Mouse (Mus musculus): ENCODE measurements around the gene Cd300lf. TPM values are rescaled to one million over a fixed set of nuclear protein-coding genes. Genes with fewer than 3 reads are reported as not detected.

The Cd300lf gene
- polyA plus RNA-seq, 1 experiment from 2014 or later, result 0.22 TPM

- 57% methylated on average over 6 of the region's 6 CpGs for WGBS
- H3K9me3 ChIP-seq (ENCODE audit: control insufficient read depth, low read length), result no peaks in the 10 kb centered on the region
- no peaks in the 10 kb centered on the region for H3K36me3 ChIP-seq (ENCODE audit: control insufficient read depth, insufficient read depth, low read length)
- no peak for ATAC-seq (ENCODE audit: insufficient number of reproducible peaks, insufficient read depth, low FRiP score, low read depth)
- H3K4me1 ChIP-seq (ENCODE audit: control insufficient read depth in 2 of 2, insufficient read depth in 2 of 2, low read length in 2 of 2), result no peaks in the 10 kb centered on the region
- no peak overlapping the region for H3K4me2 ChIP-seq (ENCODE audit: low read length)
- H3K27ac ChIP-seq (replicated peaks in 1 of 2; ENCODE audit: control insufficient read depth in 1 of 2, insufficient read depth in 1 of 2, low read depth in 2 of 2, low read length in 2 of 2), result no peak overlapping the region
- H3K27me3 ChIP-seq (ENCODE audit: control insufficient read depth, insufficient read depth, low read length), result peaks cover 19% of the 10 kb centered on the region
- H3K4me3 ChIP-seq (ENCODE audit: control insufficient read depth in 1 of 2, insufficient read depth in 1 of 2, low read depth in 1 of 2, low read length in 2 of 2), result no peak overlapping the region
- H3K9ac ChIP-seq (ENCODE audit: low read length), result no peak overlapping the region
Measured at GRCm38 (mm10) chr11:115082196-115082595, 51.6 kb downstream of the Cd300lf start.

- no peak overlapping the region for H3K27ac ChIP-seq (replicated peaks in 1 of 2; ENCODE audit: control insufficient read depth in 1 of 2, insufficient read depth in 1 of 2, low read depth in 2 of 2, low read length in 2 of 2)
- H3K27me3 ChIP-seq (ENCODE audit: control insufficient read depth, insufficient read depth, low read length), result peaks cover 19% of the 10 kb centered on the region
- no peak overlapping the region for H3K9ac ChIP-seq (ENCODE audit: low read length)
- no peaks in the 10 kb centered on the region for H3K36me3 ChIP-seq (ENCODE audit: control insufficient read depth, insufficient read depth, low read length)
- no peak for ATAC-seq (ENCODE audit: insufficient number of reproducible peaks, insufficient read depth, low FRiP score, low read depth)
- no peaks in the 10 kb centered on the region for H3K4me1 ChIP-seq (ENCODE audit: control insufficient read depth in 2 of 2, insufficient read depth in 2 of 2, low read length in 2 of 2)
- no peak overlapping the region for H3K4me3 ChIP-seq (ENCODE audit: control insufficient read depth in 1 of 2, insufficient read depth in 1 of 2, low read depth in 1 of 2, low read length in 2 of 2)
- 59% methylated on average over 3 of the region's 3 CpGs for WGBS
- H3K4me2 ChIP-seq (ENCODE audit: low read length), result no peak overlapping the region
- no peaks in the 10 kb centered on the region for H3K9me3 ChIP-seq (ENCODE audit: control insufficient read depth, low read length)
Measured at GRCm38 (mm10) chr11:115081373-115081772, 52.4 kb downstream of the Cd300lf start.

- Histone ChIP-seq H3K9me3 (ENCODE audit: control insufficient read depth, low read length) (no peaks in the 10 kb centered on the region), H3K4me3 (ENCODE audit: control insufficient read depth in 1 of 2, insufficient read depth in 1 of 2, low read depth in 1 of 2, low read length in 2 of 2) (no peak overlapping the region), H3K4me1 (ENCODE audit: control insufficient read depth in 2 of 2, insufficient read depth in 2 of 2, low read length in 2 of 2) (no peaks in the 10 kb centered on the region), H3K36me3 (ENCODE audit: control insufficient read depth, insufficient read depth, low read length) (no peaks in the 10 kb centered on the region), H3K4me2 (ENCODE audit: low read length) (no peak overlapping the region), H3K27ac (replicated peaks in 1 of 2; ENCODE audit: control insufficient read depth in 1 of 2, insufficient read depth in 1 of 2, low read depth in 2 of 2, low read length in 2 of 2) (no peak overlapping the region), H3K9ac (ENCODE audit: low read length) (no peak overlapping the region), H3K27me3 (ENCODE audit: control insufficient read depth, insufficient read depth, low read length) (peaks cover 19% of the 10 kb centered on the region)
- WGBS, result 32% methylated on average over 13 of the region's 13 CpGs
- no peak for ATAC-seq (ENCODE audit: insufficient number of reproducible peaks, insufficient read depth, low FRiP score, low read depth)
Measured at GRCm38 (mm10) chr11:115080886-115081285, 52.9 kb downstream of the Cd300lf start.

GRCm38 (mm10) chr11:115078680-115079079 lies 55.1 kb downstream of the Cd300lf start:
- Histone ChIP-seq H3K4me3 (ENCODE audit: control insufficient read depth in 1 of 2, insufficient read depth in 1 of 2, low read depth in 1 of 2, low read length in 2 of 2) (no peak overlapping the region), H3K27me3 (ENCODE audit: control insufficient read depth, insufficient read depth, low read length) (peaks cover 7% of the 10 kb centered on the region; the same call in 1 of the 2 replicates), H3K4me1 (ENCODE audit: control insufficient read depth in 2 of 2, insufficient read depth in 2 of 2, low read length in 2 of 2) (no peaks in the 10 kb centered on the region), H3K9ac (ENCODE audit: low read length) (no peak overlapping the region), H3K9me3 (ENCODE audit: control insufficient read depth, low read length) (no peaks in the 10 kb centered on the region), H3K27ac (replicated peaks in 1 of 2; ENCODE audit: control insufficient read depth in 1 of 2, insufficient read depth in 1 of 2, low read depth in 2 of 2, low read length in 2 of 2) (no peak overlapping the region), H3K36me3 (ENCODE audit: control insufficient read depth, insufficient read depth, low read length) (no peaks in the 10 kb centered on the region), H3K4me2 (ENCODE audit: low read length) (no peak overlapping the region)
- 68% methylated on average over 5 of the region's 5 CpGs for WGBS
- no peak for ATAC-seq (ENCODE audit: insufficient number of reproducible peaks, insufficient read depth, low FRiP score, low read depth)

- 93% methylated on average over 1 of the region's 1 CpGs for WGBS
- Histone ChIP-seq H3K27me3 (ENCODE audit: control insufficient read depth, insufficient read depth, low read length) (peaks cover 3% of the 10 kb centered on the region; the same call in 1 of the 2 replicates), H3K36me3 (ENCODE audit: control insufficient read depth, insufficient read depth, low read length) (no peaks in the 10 kb centered on the region), H3K9me3 (ENCODE audit: control insufficient read depth, low read length) (no peaks in the 10 kb centered on the region), H3K4me1 (ENCODE audit: control insufficient read depth in 2 of 2, insufficient read depth in 2 of 2, low read length in 2 of 2) (no peaks in the 10 kb centered on the region), H3K9ac (ENCODE audit: low read length) (no peak overlapping the region), H3K27ac (replicated peaks in 1 of 2; ENCODE audit: control insufficient read depth in 1 of 2, insufficient read depth in 1 of 2, low read depth in 2 of 2, low read length in 2 of 2) (no peak overlapping the region), H3K4me2 (ENCODE audit: low read length) (no peak overlapping the region), H3K4me3 (ENCODE audit: control insufficient read depth in 1 of 2, insufficient read depth in 1 of 2, low read depth in 1 of 2, low read length in 2 of 2) (no peak overlapping the region)
- ATAC-seq (ENCODE audit: insufficient number of reproducible peaks, insufficient read depth, low FRiP score, low read depth), result no peak
Measured at GRCm38 (mm10) chr11:115077436-115077835, 56.4 kb downstream of the Cd300lf start.

- H3K4me3 ChIP-seq (ENCODE audit: control insufficient read depth in 1 of 2, insufficient read depth in 1 of 2, low read depth in 1 of 2, low read length in 2 of 2), result no peak overlapping the region
- no peak overlapping the region for H3K9ac ChIP-seq (ENCODE audit: low read length)
- 52% methylated on average over 5 of the region's 5 CpGs for WGBS
- H3K27me3 ChIP-seq (ENCODE audit: control insufficient read depth, insufficient read depth, low read length), result no peaks in the 10 kb centered on the region
- H3K27ac ChIP-seq (replicated peaks in 1 of 2; ENCODE audit: control insufficient read depth in 1 of 2, insufficient read depth in 1 of 2, low read depth in 2 of 2, low read length in 2 of 2), result no peak overlapping the region
- peaks cover 4 to 5% of the 10 kb centered on the region in 2 experiments; a peak in 3 of 4 replicates for H3K4me1 ChIP-seq (ENCODE audit: control insufficient read depth in 2 of 2, insufficient read depth in 2 of 2, low read length in 2 of 2)
- H3K9me3 ChIP-seq (ENCODE audit: control insufficient read depth, low read length), result no peaks in the 10 kb centered on the region
- H3K4me2 ChIP-seq (ENCODE audit: low read length), result no peak overlapping the region
- no peak for ATAC-seq (ENCODE audit: insufficient number of reproducible peaks, insufficient read depth, low FRiP score, low read depth)
- H3K36me3 ChIP-seq (ENCODE audit: control insufficient read depth, insufficient read depth, low read length), result no peaks in the 10 kb centered on the region
Measured at GRCm38 (mm10) chr11:115075859-115076258, 57.9 kb downstream of the Cd300lf start.

- no peaks in the 10 kb centered on the region for H3K36me3 ChIP-seq (ENCODE audit: control insufficient read depth, insufficient read depth, low read length)
- WGBS, result 62% methylated on average over 7 of the region's 7 CpGs
- H3K9ac ChIP-seq (ENCODE audit: low read length), result no peak overlapping the region
- no peaks in the 10 kb centered on the region for H3K9me3 ChIP-seq (ENCODE audit: control insufficient read depth, low read length)
- H3K27me3 ChIP-seq (ENCODE audit: control insufficient read depth, insufficient read depth, low read length), result no peaks in the 10 kb centered on the region
- no peak overlapping the region for H3K4me3 ChIP-seq (ENCODE audit: control insufficient read depth in 1 of 2, insufficient read depth in 1 of 2, low read depth in 1 of 2, low read length in 2 of 2)
- peaks cover 4 to 5% of the 10 kb centered on the region in 2 experiments; a peak in 3 of 4 replicates for H3K4me1 ChIP-seq (ENCODE audit: control insufficient read depth in 2 of 2, insufficient read depth in 2 of 2, low read length in 2 of 2)
- no peak overlapping the region for H3K4me2 ChIP-seq (ENCODE audit: low read length)
- H3K27ac ChIP-seq (replicated peaks in 1 of 2; ENCODE audit: control insufficient read depth in 1 of 2, insufficient read depth in 1 of 2, low read depth in 2 of 2, low read length in 2 of 2), result no peak overlapping the region
- no peak for ATAC-seq (ENCODE audit: insufficient number of reproducible peaks, insufficient read depth, low FRiP score, low read depth)
Measured at GRCm38 (mm10) chr11:115075407-115075806, 58.4 kb downstream of the Cd300lf start.

GRCm38 (mm10) chr11:115073002-115073401 lies 60.8 kb downstream of the Cd300lf start:
- Histone ChIP-seq H3K4me2 (ENCODE audit: low read length) (no peak overlapping the region), H3K9me3 (ENCODE audit: control insufficient read depth, low read length) (no peaks in the 10 kb centered on the region), H3K36me3 (ENCODE audit: control insufficient read depth, insufficient read depth, low read length) (no peaks in the 10 kb centered on the region), H3K4me3 (ENCODE audit: control insufficient read depth in 1 of 2, insufficient read depth in 1 of 2, low read depth in 1 of 2, low read length in 2 of 2) (no peak overlapping the region), H3K27me3 (ENCODE audit: control insufficient read depth, insufficient read depth, low read length) (no peaks in the 10 kb centered on the region), H3K9ac (ENCODE audit: low read length) (no peak overlapping the region), H3K27ac (replicated peaks in 1 of 2; ENCODE audit: control insufficient read depth in 1 of 2, insufficient read depth in 1 of 2, low read depth in 2 of 2, low read length in 2 of 2) (no peak overlapping the region), H3K4me1 (ENCODE audit: control insufficient read depth in 2 of 2, insufficient read depth in 2 of 2, low read length in 2 of 2) (peaks cover 4 to 5% of the 10 kb centered on the region in 2 experiments; a peak in 3 of 4 replicates)
- ATAC-seq (ENCODE audit: insufficient number of reproducible peaks, insufficient read depth, low FRiP score, low read depth), result no peak
- WGBS, result 60% methylated on average over 5 of the region's 5 CpGs
